Mouse (Mus musculus) spleen, postnatal 4 days (tissue): ENCODE measurements around the gene Fut11.
A peak's percentile ranks its signal among the peaks of the same experiment; 100 is the strongest.

Source experiments
- DNase-seq, 2 experiments: peaks; one replicate each; pipeline ENCODE4 v3.0.0; 2022; ENCODE audit warnings: low spot score in 2 of 2

Fut11 gene

GRCm38 (mm10) chr14:20718443-20718842 is 23.7 kb downstream of the Fut11 start:
- no peak for DNase-seq

DNA sequence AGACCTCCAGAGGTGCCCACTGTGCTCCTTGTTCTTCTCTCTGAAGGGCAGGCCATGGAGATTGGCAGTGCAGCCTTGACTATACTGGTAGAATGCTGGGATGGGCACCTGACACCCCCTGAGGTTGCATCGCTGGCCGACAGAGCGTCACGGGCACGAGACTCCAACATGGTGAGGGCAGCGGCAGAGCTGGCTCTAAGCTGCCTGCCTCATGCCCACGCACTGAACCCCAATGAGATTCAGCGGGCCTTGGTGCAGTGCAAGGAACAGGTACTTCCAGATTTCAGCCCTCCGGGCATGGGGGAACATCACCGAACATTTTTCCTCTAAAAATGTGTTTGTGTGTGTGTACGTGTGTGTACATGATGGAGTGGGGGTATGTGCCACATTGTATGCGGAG is 25.0 kb downstream of the Fut11 start:
- DNase-seq, result no peak

GRCm38 (mm10) chr14:20721371-20721770 is 26.6 kb downstream of the Fut11 start:
- DNase-seq, result no peak

DNA sequence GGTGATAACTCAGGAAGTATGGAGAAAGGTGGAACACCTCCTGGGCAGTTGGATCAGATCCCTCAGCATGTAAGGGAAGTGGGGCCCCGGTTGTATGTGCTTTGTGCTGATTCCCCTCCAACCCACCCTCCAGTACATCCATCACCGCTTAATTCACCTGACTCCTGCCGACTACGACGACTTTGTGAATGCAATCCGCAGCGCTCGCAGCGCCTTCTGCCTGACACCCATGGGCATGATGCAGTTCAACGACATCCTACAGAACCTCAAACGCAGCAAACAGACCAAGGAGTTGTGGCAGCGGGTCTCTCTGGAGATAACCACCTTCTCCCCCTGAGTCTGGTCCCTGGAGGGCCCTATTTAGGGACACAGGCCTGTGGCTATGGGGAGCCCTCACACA is 28.2 kb downstream of the Fut11 start:
- no peak for DNase-seq

- DNase-seq, result peak; percentile 61 to 86
These were observed 29.3 kb downstream of the Fut11 start for GRCm38 (mm10) chr14:20724043-20724442.

GRCm38 (mm10) chr14:20725660-20726339 is 31.0 kb downstream of the Fut11 start:
- no peak for DNase-seq

DNA sequence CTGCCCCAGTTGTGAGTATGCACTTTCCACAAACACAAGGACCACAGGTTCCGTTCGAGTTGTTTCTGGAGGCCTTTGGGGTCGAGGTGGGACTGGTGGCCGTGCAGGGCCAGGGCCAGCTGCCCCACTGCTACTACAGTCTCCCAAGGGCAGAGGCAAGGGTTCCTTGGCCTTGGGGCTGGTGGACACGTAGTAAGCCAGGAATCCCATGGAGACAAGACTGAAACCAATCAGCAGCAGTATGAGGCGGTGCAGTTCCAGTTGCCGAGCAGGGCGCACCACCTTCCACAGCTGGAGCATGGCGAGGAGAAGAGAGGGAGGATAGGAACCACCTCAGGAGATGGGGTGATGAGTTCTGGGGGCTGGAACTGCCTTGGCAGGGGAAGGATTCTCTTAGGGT is 35.1 kb downstream of the Fut11 start:
- DNase-seq, result no peak

DNA sequence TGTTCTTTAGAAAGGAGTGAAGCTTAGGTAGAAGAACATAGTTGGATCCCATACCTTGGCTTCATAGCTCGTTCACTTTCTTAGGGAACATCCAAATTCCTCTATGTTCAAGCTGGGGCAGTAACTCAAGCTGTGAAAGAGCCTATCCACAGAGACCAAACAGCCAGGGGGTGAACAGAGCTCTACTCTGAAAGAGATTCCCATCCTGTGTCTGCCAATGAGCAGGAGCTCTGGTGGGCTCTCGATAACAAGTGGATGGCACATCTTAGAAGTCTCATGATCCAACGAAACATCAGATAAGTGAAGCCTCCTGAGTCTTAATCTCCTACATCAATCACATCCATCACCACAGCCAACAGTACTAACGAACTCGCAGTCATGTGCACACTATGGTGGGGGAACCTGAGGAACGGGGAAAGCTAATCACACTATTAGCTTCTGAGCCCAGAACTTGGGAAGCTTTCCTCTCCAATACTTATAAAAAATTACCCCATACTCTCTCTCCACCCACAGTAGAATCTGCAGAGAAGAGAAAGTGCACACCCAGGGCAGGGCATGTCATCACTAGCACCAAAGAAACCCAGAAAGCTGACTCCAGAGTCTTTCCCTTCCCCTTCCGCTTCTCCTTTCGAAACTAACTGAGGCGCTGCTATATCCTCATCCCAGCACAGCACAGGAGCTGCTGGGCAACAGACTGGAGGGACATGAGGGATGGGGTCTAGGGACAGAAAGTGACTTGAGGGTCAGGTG is 36.3 kb downstream of the Fut11 start:
- no peak for DNase-seq

GRCm38 (mm10) chr14:20733041-20733951 is 38.5 kb downstream of the Fut11 start:
- no peak for DNase-seq

DNA sequence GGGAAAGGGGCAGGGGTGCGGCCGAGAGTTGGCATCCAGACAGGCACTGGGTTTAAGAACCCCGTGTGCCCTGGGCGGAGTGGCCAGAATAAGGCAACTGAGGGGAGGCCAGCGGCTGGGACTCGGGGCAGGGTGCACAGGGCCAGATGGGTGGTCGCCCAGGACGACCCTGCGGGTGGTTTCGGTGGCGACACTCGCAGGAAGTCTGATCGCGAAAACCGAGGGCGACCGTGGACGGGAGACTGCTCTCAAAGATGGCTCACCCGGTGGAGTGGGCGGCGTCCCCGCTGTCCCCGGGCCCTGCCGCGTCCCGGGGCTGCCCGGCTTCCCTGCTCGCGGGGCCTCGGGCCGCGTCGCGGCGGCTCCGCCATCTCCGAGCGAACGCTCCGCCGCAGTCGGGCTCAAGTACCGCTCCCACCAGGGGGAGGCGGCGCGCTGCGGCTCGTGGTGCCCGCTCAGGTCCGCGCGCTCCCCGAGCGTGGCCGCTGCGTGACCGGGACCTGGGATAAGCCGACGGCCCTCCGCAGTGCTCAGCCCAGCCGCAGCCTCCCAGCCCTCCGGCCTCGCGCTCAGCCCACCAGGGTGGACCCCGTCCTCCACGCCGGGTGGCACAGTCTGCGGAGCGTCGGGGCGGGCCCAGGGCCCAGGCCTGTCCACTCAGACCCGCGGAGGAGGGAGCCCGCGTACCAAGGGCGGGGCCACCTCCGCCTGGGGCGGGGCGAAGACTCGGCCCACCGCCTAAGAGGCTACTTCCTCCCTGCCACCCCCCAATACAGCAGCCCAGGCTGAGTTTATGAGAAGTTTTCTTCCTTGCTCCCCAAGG is 39.4 kb downstream of the Fut11 start, which contains the start of gene Ndst2:
Gene Ndst2, minus strand, starts transcription at position 611 of the 823 bp plus-strand sequence.
- peak; percentile 89 to 94 for DNase-seq

DNA sequence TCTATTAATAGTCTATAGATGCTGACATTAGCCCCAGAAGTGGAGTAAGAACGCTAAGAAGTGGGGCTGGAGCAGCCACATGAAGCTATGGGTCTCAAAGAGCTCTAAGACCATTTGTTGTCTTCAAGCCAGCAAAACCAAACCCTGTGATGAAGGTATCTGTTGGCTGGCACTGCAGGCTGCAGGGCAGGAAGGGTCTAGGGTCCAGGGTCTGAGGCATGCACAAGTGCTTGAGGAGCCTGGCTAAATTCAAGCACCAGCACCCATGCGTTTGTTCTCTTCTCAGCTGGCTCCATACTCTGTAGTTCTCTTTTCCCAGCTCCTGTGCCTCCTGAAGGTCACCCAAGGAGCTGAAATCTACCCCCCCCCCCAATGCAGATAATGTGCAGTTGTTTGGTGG is 40.3 kb downstream of the Fut11 start:
- peak in 1 of 2 experiments; percentile 64 for DNase-seq

DNA sequence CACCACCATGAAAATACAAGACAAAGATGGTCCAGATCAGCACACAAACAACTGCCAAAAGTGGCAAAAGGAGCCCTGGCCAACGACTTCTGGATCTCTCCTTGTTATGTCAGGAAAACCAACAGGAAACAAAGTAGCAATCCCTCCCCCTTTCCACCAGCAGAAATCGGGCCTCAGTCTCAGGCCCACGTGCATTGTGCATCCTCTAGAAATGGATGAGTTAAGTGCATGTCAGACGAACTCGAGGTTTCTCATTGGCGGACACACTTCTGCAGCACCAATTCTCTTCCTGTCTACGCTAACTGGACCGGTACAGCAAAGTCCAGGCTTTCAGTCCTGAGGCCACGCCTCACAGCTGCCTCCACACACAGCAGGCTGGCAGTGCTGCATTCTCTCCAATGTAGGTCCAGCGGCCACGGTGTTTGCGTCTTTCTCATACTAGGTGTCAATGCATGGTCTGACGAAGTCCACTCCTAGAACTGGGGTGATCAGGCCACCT is 41.2 kb downstream of the Fut11 start:
- DNase-seq, result no peak

GRCm38 (mm10) chr14:20737306-20737705 is 42.5 kb downstream of the Fut11 start:
- DNase-seq, result peak; percentile 69 to 82

DNA sequence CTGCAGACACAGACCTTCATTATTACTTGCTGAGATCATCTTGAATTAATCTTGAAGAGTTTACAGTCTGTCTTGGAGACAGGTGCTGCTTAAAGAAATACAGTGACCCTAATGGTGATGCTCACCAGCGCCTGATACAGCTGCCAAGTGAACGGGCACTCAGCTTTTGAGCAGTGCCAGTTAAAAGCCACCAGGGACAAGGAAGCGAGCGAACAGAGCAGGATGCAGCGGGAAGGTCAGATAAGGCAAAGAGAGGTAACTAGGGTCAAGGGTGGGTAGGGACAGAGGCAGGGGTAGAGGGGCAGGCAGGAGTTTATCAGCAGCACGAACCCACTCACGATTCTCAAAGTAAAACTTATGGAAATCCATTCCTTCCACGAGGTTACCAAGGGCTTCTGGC is 43.7 kb downstream of the Fut11 start:
- DNase-seq, result no peak

DNA sequence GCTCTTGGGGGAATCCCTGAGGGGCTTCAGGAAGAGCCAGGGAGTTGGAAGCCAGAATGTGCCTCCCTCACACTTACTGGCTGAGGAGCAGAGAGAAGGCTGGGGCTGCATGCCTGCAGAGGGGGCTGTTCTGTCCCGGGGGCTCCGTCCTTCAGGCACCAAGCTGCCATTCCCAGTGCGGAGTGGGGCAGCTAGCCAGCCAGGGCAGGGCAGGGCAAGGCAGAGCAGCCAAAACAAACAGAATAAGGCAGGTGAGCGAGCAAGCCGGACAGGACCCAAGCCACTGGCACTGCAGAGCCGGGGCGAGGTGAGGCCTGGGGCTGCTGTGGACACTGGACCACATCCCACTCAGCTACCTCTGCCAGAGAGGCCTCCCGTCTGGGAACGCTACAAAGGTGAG is 46.5 kb downstream of the Fut11 start:
- DNase-seq, result no peak

GRCm38 (mm10) chr14:20743614-20744013 is 48.8 kb downstream of the Fut11 start:
- DNase-seq, result no peak

DNA sequence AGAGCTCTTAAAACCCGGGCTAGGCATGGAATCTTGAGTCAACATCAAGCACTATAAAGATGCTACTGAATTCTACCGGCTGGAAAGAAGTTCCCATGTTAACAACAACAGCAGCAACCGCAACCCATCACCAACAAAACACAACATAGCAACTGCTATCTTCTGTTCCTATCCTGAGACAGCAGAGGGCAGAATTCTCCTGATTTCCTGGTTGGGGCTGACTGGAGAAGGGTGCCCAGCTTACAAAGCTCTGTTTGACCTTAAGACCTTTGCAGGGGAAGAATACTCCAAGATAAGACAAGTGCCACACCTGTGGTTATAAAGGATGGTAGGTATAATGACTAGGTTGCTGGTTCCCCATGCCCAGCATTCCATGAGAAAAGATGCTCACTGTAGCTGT is 52.2 kb downstream of the Fut11 start:
- DNase-seq, result no peak

DNA sequence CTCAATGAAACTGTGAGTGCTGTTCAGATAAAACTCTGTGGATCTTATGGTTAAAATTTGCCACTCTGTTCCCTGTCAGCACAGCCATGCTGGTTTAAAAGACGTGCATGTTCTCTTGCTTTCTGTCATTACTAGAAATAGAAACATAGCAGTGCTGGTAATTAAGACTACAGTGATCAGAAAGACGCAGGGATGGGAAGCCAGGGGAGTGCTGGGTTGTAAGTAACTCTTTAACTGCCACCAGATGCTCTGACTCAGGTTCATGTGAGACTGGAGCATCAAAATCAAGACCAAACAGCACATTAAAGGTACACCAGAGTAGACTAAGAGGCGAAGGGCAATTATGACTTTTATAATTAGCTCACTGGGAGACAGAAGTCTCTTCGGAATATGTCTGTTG is 53.6 kb downstream of the Fut11 start:
- no peak for DNase-seq

DNA sequence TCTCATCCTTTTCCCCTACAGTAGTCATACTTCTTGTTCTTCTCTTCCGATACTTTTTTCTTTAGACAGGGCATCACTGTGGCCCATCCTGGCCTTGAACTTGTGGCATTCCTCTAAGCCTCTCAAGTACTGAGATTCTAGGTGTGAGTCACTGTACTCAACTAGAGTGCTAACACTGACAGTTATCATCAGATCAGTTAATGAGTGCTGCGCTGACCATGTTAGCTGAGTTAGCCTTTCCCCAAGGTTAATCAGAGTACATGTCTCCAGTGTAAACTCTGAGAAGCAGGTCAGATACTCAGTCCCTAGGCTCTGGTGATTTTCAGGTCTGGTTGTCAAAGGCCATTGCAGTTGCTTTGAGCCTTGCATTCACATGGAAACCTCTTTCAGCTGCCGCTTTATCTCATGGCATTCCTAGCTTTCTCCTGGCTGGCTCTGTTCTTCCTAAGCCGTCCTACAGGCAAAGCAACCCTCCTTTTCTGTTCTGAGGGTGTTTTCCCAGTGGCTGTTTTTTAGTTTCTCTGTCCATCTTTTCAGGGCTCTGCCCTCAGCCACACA is 54.8 kb downstream of the Fut11 start:
- DNase-seq, result no peak

DNA sequence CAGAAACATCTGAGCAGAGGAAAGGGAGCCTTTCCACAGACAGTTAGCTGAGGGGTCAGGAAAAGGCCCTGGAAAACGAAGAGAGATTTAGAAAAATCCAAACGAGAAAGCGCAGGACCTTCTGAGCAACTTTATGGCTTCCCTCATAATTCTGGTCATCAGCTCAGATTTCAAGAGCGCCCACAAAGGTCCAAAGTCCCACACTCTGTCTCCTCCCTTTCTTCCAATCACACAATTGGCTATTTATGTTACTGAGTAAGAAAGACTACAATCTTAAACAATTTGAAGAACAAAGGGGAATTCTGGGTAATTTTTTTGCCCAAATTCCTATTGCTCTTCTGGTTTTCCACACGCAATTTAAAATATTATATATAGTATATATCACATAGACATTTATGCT is 55.7 kb downstream of the Fut11 start:
- DNase-seq, result no peak
